Mouse (Mus musculus) CH12.LX (cell line): ENCODE measurements around the gene Nhsl1. TPM values are rescaled to one million over a fixed set of nuclear protein-coding genes. Genes with fewer than 3 reads are reported as not detected.

ENCODE experiments used
- DNase-seq: peaks from one replicate; pipeline ENCODE4 v3.0.0-alpha.2; 2013; ENCODE audit errors: extremely low read depth
- H3K27ac ChIP-seq: 2 replicates; pipeline ENCODE4 v1.5.1; 2012; ENCODE audit warnings: low read depth, mild to moderate bottlenecking, control low read depth, moderate library complexity; ENCODE audit not compliant: insufficient read depth
- H3K27me3 ChIP-seq: replicated peaks from 2 replicates; pipeline ENCODE3; 2012; ENCODE audit warnings: inconsistent platforms
- H3K36me3 ChIP-seq, 2 experiments: replicated peaks in 1 of 2; 2 replicates each; pipeline versions ENCODE3 to v1.6.1; 2012; ENCODE audit warnings: inconsistent platforms in 1 of 2, low read length in 1 of 2, mild to moderate bottlenecking in 1 of 2, mixed read lengths in 1 of 2, moderate library complexity in 1 of 2; ENCODE audit not compliant: control insufficient read depth in 1 of 2, insufficient read depth in 1 of 2
- H3K4me1 ChIP-seq, 2 experiments: 2 replicates each; pipeline ENCODE4 v1.6.1; 2012; ENCODE audit warnings: inconsistent platforms in 1 of 2, moderate library complexity in 1 of 2; ENCODE audit not compliant: insufficient read depth in 2 of 2, control insufficient read depth in 1 of 2
- H3K4me2 ChIP-seq: 2 replicates; pipeline ENCODE4 v1.6.1; 2012; ENCODE audit warnings: low read depth, mild to moderate bottlenecking, control low read depth; ENCODE audit not compliant: poor library complexity, insufficient read depth, severe bottlenecking
- H3K4me3 ChIP-seq, 3 experiments: fragments of 150-350 bp in 1 of 3; sonication (generic) in 1 of 3; replicated peaks in 1 of 3; 2 replicates each; pipeline versions ENCODE3 to v1.5.1; 2011 to 2012; ENCODE audit warnings: low read depth in 2 of 3, low read length in 2 of 3, mild to moderate bottlenecking in 2 of 3, moderate library complexity in 2 of 3, control low read depth in 1 of 3, improper control_type of control experiment in 1 of 3, inconsistent platforms in 1 of 3, mixed read lengths in 1 of 3; ENCODE audit not compliant: poor library complexity in 1 of 3
- H3K79me2 ChIP-seq: replicated peaks from 2 replicates; pipeline ENCODE4 v1.6.1; 2012; ENCODE audit warnings: mild to moderate bottlenecking, moderate library complexity; ENCODE audit not compliant: control insufficient read depth, poor library complexity, insufficient read depth, severe bottlenecking; ENCODE audit errors: extremely low read depth
- H3K9ac ChIP-seq: 2 replicates; pipeline ENCODE4 v1.6.1; 2012; ENCODE audit warnings: low read depth, mild to moderate bottlenecking, control low read depth, moderate library complexity; ENCODE audit not compliant: insufficient read depth
- H3K9me3 ChIP-seq: replicated peaks from 2 replicates; pipeline ENCODE3; 2012; ENCODE audit warnings: low read length, inconsistent platforms, mixed read lengths
- CHD1 ChIP-seq: IDR thresholded peaks from 2 replicates; pipeline ENCODE4 v1.6.1; 2012; ENCODE audit warnings: low read depth, low read length, improper control_type of control experiment, inconsistent platforms
- E2F4 ChIP-seq: IDR thresholded peaks from 2 replicates; pipeline ENCODE4 v1.6.1; 2011; ENCODE audit warnings: low read depth, low read length, improper control_type of control experiment; ENCODE audit not compliant: insufficient replicate concordance
- GABPA ChIP-seq: IDR thresholded peaks from 2 replicates; pipeline ENCODE4 v1.6.1; 2012; ENCODE audit warnings: low read depth, low read length, improper control_type of control experiment, inconsistent platforms; ENCODE audit not compliant: insufficient replicate concordance
- IRF4 ChIP-seq: IDR thresholded peaks from 2 replicates; pipeline ENCODE4 v1.6.1; 2014; ENCODE audit warnings: low read depth, mild to moderate bottlenecking, inconsistent platforms, low read length, improper control_type of control experiment
- KAT2A ChIP-seq: IDR thresholded peaks from 2 replicates; pipeline ENCODE4 v1.6.1; 2012; ENCODE audit warnings: low read length, improper control_type of control experiment, inconsistent platforms; ENCODE audit not compliant: insufficient replicate concordance
- MAFK ChIP-seq: IDR thresholded peaks from 2 replicates; pipeline ENCODE4 v1.6.1; 2011; ENCODE audit warnings: low read length, improper control_type of control experiment; ENCODE audit not compliant: insufficient replicate concordance
- POLR2AphosphoS2 ChIP-seq: IDR thresholded peaks from 2 replicates; pipeline ENCODE4 v1.6.1; 2011; ENCODE audit warnings: low read depth, low read length, improper control_type of control experiment
- SIN3A ChIP-seq: IDR thresholded peaks from 2 replicates; pipeline ENCODE4 v1.6.1; 2012; ENCODE audit warnings: low read length, improper control_type of control experiment, inconsistent platforms
- UBTF ChIP-seq: IDR thresholded peaks from 2 replicates; pipeline ENCODE4 v1.6.1; 2012; ENCODE audit warnings: low read depth, mild to moderate bottlenecking, inconsistent platforms, low read length, improper control_type of control experiment, moderate library complexity
- ZNF384 ChIP-seq: IDR thresholded peaks from 2 replicates; pipeline ENCODE4 v1.6.1; 2012; ENCODE audit warnings: low read depth, low read length, improper control_type of control experiment, inconsistent platforms
- dilution Hi-C: fragments of 300-500 bp; cut with MboI; formaldehyde crosslinking; loops from 2 replicates; pipeline ENCODE4 v1.14.3; 2020; ENCODE audit warnings: low sequenced_read_pairs; ENCODE audit not compliant: extremely low pct_unique_long_range_greater_than_20kb, extremely low pct_ligation_motif_present
- in situ Hi-C: fragments of 300-500 bp; cut with MboI; formaldehyde crosslinking; loops from 3 replicates; pipeline ENCODE4 v1.14.3; 2019; ENCODE audit warnings: low sequenced_read_pairs, low pct_ligation_motif_present, low pct_unique_long_range_greater_than_20kb, mixed read lengths
- polyA plus RNA-seq: library from polyadenylated mRNA; unstranded; fragments of >175 nt; gene quantifications from 2 replicates; pipeline ENCODE4 v1.2.1, GENCODE M21; 2012; ENCODE audit warnings: low read depth; ENCODE audit not compliant: insufficient read length
- total RNA-seq, 2 experiments: library from RNA; depleted of rRNA; stranded (reverse); fragments of 300-350 nt in 1 of 2; fragments of >200 nt in 1 of 2; gene quantifications; 2 replicates each; pipeline ENCODE4 v1.2.3; 2012 to 2014

The Nhsl1 gene
- total and polyA plus RNA-seq, 3 experiments: 0.13 to 0.19 (median 0.15) TPM

GRCm38 (mm10) chr10:18435454-18435853 is 116.7 kb downstream of the Nhsl1 start:
- Histone ChIP-seq H3K4me1 (0 out of 4 replicates have a peak, but pooled peaks cover 0 to 2% of the 10 kb centered on the region in 2 experiments), H3K4me2 (no peak overlapping the region)

DNA sequence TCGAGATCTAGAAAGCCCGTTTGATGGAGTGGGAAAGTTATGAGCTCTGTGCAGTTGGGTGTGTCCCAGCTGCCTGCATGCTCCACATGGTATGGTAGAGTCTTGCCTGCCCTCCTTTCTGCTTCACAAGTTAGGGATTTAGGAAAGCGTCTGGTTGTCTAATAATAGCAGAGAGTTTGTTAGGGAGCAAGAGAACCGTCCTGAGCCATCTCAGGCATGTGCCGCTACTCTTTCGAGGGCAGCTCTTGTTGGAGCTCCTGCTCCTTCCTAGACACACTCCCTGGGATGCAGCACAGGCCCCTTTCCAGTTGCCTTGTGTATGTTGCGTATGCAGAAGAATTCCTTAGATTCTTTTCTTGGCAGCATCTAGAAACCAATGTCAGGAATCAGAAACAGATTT is 117.2 kb downstream of the Nhsl1 start:
- Histone ChIP-seq H3K4me2 (no peak overlapping the region), H3K9me3 (no peaks in the 10 kb centered on the region), H3K36me3 (no peaks in the 10 kb centered on the region), H3K4me1 (0 out of 4 replicates have a peak, but pooled peaks cover 0 to 2% of the 10 kb centered on the region in 2 experiments), H3K27ac (no peak overlapping the region), H3K79me2 (no peaks in the 10 kb centered on the region), H3K4me3 (no peak overlapping the region), H3K27me3 (no peaks in the 10 kb centered on the region), H3K9ac (no peak overlapping the region)
- in situ Hi-C loops: no loop called here
- DNase-seq: no peak
- dilution Hi-C loops: no loop called here
- no peak for TF ChIP-seq GABPA
- TF ChIP-seq MAFK: no peak
- no peak for TF ChIP-seq CHD1
- TF ChIP-seq E2F4: no peak

More at GRCm38 (mm10) chr10:18435454-18435853, 116.7 kb downstream of the Nhsl1 start:
- H3K36me3 ChIP-seq: no peaks in the 10 kb centered on the region
- no peaks in the 10 kb centered on the region for H3K27me3 ChIP-seq
- H3K4me3 ChIP-seq: no peak overlapping the region
- dilution Hi-C loops (no loop called here), in situ Hi-C loops (no loop called here)
- no peak for DNase-seq
- H3K27ac ChIP-seq: no peak overlapping the region
- TF ChIP-seq POLR2AphosphoS2 (no peak), KAT2A (no peak), IRF4 (no peak)
- no peaks in the 10 kb centered on the region for H3K79me2 ChIP-seq
- H3K9ac ChIP-seq: no peak overlapping the region
- H3K9me3 ChIP-seq: no peaks in the 10 kb centered on the region

DNA sequence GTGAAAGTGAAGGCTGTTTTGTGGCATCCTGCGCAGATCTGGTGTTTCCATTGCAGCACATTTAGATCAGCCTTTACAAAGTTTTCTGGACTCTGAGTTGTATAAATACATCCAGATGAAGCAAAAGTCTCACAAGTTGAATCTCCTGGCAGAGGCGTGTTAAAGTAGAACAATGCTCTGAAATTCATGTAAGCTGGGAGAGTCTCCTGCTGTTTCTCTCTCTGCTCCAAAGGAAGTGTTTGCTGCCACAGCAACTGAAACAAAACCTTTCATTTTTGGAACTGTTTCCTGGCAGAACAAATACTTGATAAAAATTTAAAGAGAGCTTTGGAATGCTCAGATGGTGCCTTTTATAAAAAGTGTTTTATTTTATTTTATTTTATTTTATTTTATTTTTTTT is 118.8 kb downstream of the Nhsl1 start:
- Histone ChIP-seq H3K4me3 (no peak overlapping the region), H3K27me3 (no peaks in the 10 kb centered on the region), H3K9ac (no peak overlapping the region), H3K79me2 (no peaks in the 10 kb centered on the region), H3K9me3 (no peaks in the 10 kb centered on the region), H3K36me3 (no peaks in the 10 kb centered on the region), H3K27ac (no peak overlapping the region), H3K4me2 (no peak overlapping the region), H3K4me1 (0 out of 4 replicates have a peak, but pooled peaks cover 0 to 2% of the 10 kb centered on the region in 2 experiments)
- in situ Hi-C loops: no loop called here
- dilution Hi-C loops: no loop called here
- DNase-seq: no peak
- no peak for TF ChIP-seq SIN3A
- TF ChIP-seq ZNF384: no peak
- TF ChIP-seq UBTF: no peak
- no peak for TF ChIP-seq E2F4
